9 mouse cellular contexts compared by ENCODE assay signal in the genomic region with DNA sequence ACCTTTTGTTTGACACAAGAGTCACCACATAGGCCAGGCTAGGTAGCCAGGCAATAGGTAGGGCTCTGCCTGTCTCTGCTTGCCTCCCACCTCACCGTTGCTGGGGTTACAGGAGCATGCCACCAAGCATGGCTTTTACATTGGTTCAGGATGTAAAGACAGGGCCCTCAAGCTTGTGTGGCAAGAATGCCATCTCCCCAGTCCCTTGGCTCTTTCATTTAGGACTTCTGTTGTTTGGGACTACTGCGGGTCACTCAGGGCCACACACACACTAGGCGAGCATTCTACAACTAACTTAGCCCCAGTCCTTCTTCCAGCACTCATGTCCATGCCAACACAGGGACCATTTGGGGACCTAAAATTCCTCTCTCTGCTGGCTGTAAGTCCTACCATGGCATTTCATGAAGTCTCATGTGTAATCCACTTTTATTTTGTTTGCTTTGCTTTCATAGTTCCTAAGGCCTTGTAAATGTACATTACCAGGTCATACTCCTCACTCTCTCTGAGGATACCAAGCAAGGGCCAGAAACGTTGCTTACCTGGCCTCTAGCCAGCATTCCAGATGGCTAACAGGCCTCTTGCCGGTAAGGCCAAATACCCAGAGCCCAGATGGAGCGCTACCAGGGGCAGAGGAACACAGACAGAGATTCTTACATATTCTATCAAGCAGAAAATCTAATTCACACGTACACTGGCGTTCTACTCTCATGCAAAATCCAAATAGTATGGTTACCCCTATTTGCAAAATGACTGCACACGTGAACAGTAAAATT. TPM values are rescaled to one million over a fixed set of nuclear protein-coding genes. Genes with fewer than 3 reads are reported as not detected.
DNase-seq lines count a peak whose midpoint lies in the region; ATAC-seq and TF ChIP-seq lines count a peak whose summit lies in the region.
"Had no signal": no experiment of that assay in that cellular context is flagged by ENCODE, and none has a peak within 500 bp of the region (broad histone marks: within the 10 kb centered on the region; RNA-seq: fewer than 3 reads in every experiment).

No protein-coding gene starts in this region.

- no peak overlapping the region for H3K9ac ChIP-seq in lung, postnatal 0 days (replicated peaks; ENCODE audit: low read depth)

- WGBS in lung, postnatal 0 days: 51% methylated on average over 9 of the region's 9 CpGs

- H3K36me3 ChIP-seq in lung, postnatal 0 days (ENCODE audit: insufficient read depth, low read length): no peaks in the 10 kb centered on the region

- H3K4me1 ChIP-seq in lung, postnatal 0 days (ENCODE audit: insufficient read depth, low read depth, low read length): peaks cover 6% of the 10 kb centered on the region; the same call in 1 of the 2 replicates

- no peak overlapping the region for H3K4me3 ChIP-seq in layer of hippocampus, adult 2 months
- H3K4me3 ChIP-seq in lung, postnatal 0 days (ENCODE audit: low read depth, low read length): no peak overlapping the region
- H3K4me3 ChIP-seq: erythroblast, embryonic 14.5 days had no signal

- H3K9me3 ChIP-seq in lung, postnatal 0 days (ENCODE audit: low read length): no peaks in the 10 kb centered on the region

- intact Hi-C loops in gastrocnemius, postnatal 36 days (cut with DNase I): no loop called here

- H3K27ac ChIP-seq in layer of hippocampus, adult 2 months: peak overlapping the region; percentile 73
- no peak overlapping the region for H3K27ac ChIP-seq in lung, postnatal 0 days (ENCODE audit: low read length)

- DNase-seq in layer of hippocampus, adult 2 months (ENCODE audit: low spot score in 2 of 2): no peak
- no peak for DNase-seq in layer of hippocampus, adult 8-10 months (ENCODE audit: low spot score in 2 of 2)
- peak; percentile 99 for DNase-seq in cerebellum, postnatal 10 days
- DNase-seq in gastrocnemius, postnatal 36 days: peak; percentile 25 to 40
- DNase-seq in lung, postnatal 0 days (ENCODE audit: low spot score): peak; percentile 30
- DNase-seq in right cerebral cortex, postnatal 10 days (ENCODE audit: low spot score in 2 of 2): no peak
- no peak for DNase-seq in urinary bladder, adult 18-20 months (ENCODE audit: low spot score in 2 of 2)

- no peak for TF ChIP-seq CTCF in layer of hippocampus, adult 2 months (conservative IDR thresholded peaks at IDR 0.05)
- no peak for TF ChIP-seq CTCF in lung, postnatal 0 days (IDR thresholded peaks at IDR 0.05)

- H3K4me2 ChIP-seq in lung, postnatal 0 days (replicated peaks; ENCODE audit: low read depth, low read length): no peak overlapping the region

- peak; percentile 43; the same call in 1 of the 2 replicates for ATAC-seq in lung, postnatal 0 days
- no peak for ATAC-seq in erythroblast, adult 5-6 weeks (replicated peaks; ENCODE audit: low FRiP score, poor library complexity, severe bottlenecking)

- H3K27me3 ChIP-seq in lung, postnatal 0 days (replicated peaks; ENCODE audit: insufficient read depth, low read length): no peaks in the 10 kb centered on the region

- no peak for TF ChIP-seq EP300 in lung, postnatal 0 days (IDR thresholded peaks at IDR 0.05)

RNA-seq across cellular contexts. Expression of a gene that starts 52.2 kb away (rescaled TPM):
- total RNA-seq in layer of hippocampus, adult 2 months (2021): 10 to 100 TPM; 90.4 to 92.1 TPM
- 10 to 100 TPM; 77.8 to 89.4 (median 88.7) TPM for total RNA-seq in layer of hippocampus, adult 8-10 months (2022)
- total RNA-seq in gastrocnemius, postnatal 36 days (2021): 10 to 100 TPM; 42.9 to 66.0 TPM
- polyA plus RNA-seq in lung, postnatal 0 days (2015; fragmentation: Nextera tagmentation; extraction: Ambion mirVana): 16.8 and 18.6 TPM in 2 replicates
- total RNA-seq in erythroblast, adult 5-6 weeks (2015; ENCODE audit: low replicate concordance): not detected in 2 replicates
- 0.56 TPM in 1 of 2 replicates, not detected in the other for total RNA-seq in erythroblast, adult 5-6 weeks (2017; ENCODE audit: low replicate concordance)

Comparison
In these comparisons a context has a peak if more than half of its experiments do, and no peak if none do; other contexts are left out.
1. DNase-seq: peak in cerebellum, postnatal 10 days (2 of 2), gastrocnemius, postnatal 36 days (2 of 2) and lung, postnatal 0 days (single experiment); none in layer of hippocampus, adult 2 months (0 of 2), layer of hippocampus, adult 8-10 months (0 of 2), right cerebral cortex, postnatal 10 days (0 of 2) and urinary bladder, adult 18-20 months (0 of 2).
2. RNA of a gene that starts 52.2 kb away (total RNA-seq): 90.4 to 92.1 TPM in layer of hippocampus, adult 2 months, 77.8 to 89.4 TPM in layer of hippocampus, adult 8-10 months and 42.9 to 66.0 TPM in gastrocnemius, postnatal 36 days; 0.56 TPM in erythroblast, adult 5-6 weeks; every median in the first group is over 10 times any median in the second.